8 mouse cellular contexts compared by ENCODE assay signal in the genomic region with DNA sequence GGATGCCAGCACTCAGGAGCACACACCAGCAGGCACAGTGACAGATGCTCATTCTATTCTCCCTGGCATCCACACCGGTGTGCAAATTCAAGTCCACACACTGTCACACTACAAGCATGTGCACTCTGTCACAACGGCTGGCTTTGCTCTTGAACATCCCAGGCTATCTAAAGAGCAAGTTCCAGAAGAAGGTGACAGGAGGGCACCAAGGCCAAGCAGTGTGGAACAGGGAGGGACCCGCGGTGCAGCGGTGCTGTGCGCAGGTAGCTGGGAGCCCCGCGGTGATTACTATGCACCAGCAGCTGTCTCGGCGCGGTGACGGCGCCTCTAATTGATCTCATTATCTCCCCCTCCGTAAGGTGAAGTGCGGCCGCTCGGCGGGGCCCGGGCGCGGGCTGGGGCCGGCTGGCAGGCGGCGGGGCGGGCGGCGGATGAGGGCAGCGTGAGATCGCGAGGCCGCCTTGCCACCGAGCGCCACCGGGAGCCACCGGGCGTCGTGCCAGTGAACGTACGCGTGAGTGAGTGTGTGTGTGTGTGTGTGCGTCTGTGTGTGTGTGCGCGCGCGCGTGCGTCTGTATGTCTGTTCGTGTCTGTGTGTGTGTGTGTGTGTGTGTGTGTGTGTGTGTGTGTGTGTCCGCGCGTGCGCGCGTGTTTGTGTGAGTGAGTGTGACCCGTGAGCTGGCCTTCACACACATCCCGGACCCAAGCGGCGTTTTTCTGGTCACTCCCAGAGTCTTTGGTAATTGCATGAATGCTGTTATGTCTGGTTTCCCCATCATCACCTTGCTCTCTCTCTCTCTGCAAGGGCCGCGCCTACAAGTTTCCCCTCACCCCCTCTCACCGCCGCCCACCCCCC.
DNase-seq lines count a peak whose midpoint lies in the region; ATAC-seq and TF ChIP-seq lines count a peak whose summit lies in the region.

No protein-coding gene starts in this region.

- no peaks in the 10 kb centered on the region for H3K36me3 ChIP-seq in ES-E14 (ENCODE audit: control insufficient read depth, insufficient read depth, low read length, poor library complexity, severe bottlenecking)
- H3K36me3 ChIP-seq in hindbrain, embryonic 12.5 days: no peaks in the 10 kb centered on the region

- H3K9me3 ChIP-seq in ES-E14 (ENCODE audit: control insufficient read depth, insufficient read depth, low read depth, low read length): no peaks in the 10 kb centered on the region
- H3K9me3 ChIP-seq in hindbrain, embryonic 12.5 days (replicated peaks): no peaks in the 10 kb centered on the region

- no peak for DNase-seq in ES-E14 (ENCODE audit: low read depth, low spot score)
- peak; percentile 91 for DNase-seq in cerebellum, adult 9-10 months
- DNase-seq in frontal cortex, adult 2 months (ENCODE audit: extremely low spot score in 1 of 2, low spot score in 1 of 2): peak; percentile 26 to 63
- DNase-seq in layer of hippocampus, postnatal 36 days: peak; percentile 54 to 55
- peak; percentile 71 for DNase-seq in lung, postnatal 10 days
- peak; percentile 72 for DNase-seq in retina, embryonic 14.5 days (ENCODE audit: low spot score)
- no peak for DNase-seq in spleen, adult 18-20 months

- H3K4me2 ChIP-seq in hindbrain, embryonic 12.5 days (replicated peaks): peak overlapping the region; percentile 80

- peak overlapping the region; percentile 52 to 68; a peak in 3 of 4 replicates for H3K4me3 ChIP-seq in ES-E14 (ENCODE audit: insufficient read depth in 1 of 2, low read depth in 1 of 2, low read length in 2 of 2, poor library complexity in 1 of 2, severe bottlenecking in 1 of 2)
- peak overlapping the region; percentile 42 for H3K4me3 ChIP-seq in hindbrain, embryonic 12.5 days

- H3K27ac ChIP-seq in ES-E14 (ENCODE audit: insufficient read depth, low read depth, low read length, poor library complexity, severe bottlenecking): no peak overlapping the region
- H3K27ac ChIP-seq in hindbrain, embryonic 12.5 days: peak overlapping the region; percentile 81

- H3K9ac ChIP-seq in ES-E14 (ENCODE audit: insufficient read depth, low read depth, low read length, poor library complexity, severe bottlenecking): no peak overlapping the region; the same call in 1 of the 2 replicates
- H3K9ac ChIP-seq in hindbrain, embryonic 12.5 days: peak overlapping the region; percentile 58

- no peaks in the 10 kb centered on the region; the same call in 1 of the 2 replicates for H3K27me3 ChIP-seq in hindbrain, embryonic 12.5 days

- 2% methylated on average over 49 of the region's 62 CpGs for WGBS in hindbrain, embryonic 12.5 days

- peak; percentile 69 for ATAC-seq in hindbrain, embryonic 12.5 days (ENCODE audit: low FRiP score)

- in situ Hi-C loops in ES-E14 (cut with MboI; ENCODE audit: low sequenced_read_pairs in 2 of 2, unreplicated experiment in 2 of 2): no loop called here

- H3K4me1 ChIP-seq in ES-E14 (ENCODE audit: control insufficient read depth in 2 of 2, insufficient read depth in 2 of 2, low read length in 2 of 2, poor library complexity in 1 of 2): peaks cover 0 to 4% of the 10 kb centered on the region in 2 experiments; a peak in 2 of 4 replicates
- H3K4me1 ChIP-seq in hindbrain, embryonic 12.5 days: peaks cover 23% of the 10 kb centered on the region

TF ChIP-seq in ES-E14, 5 proteins besides CTCF, POLR2A, EP300 and RAD21:
- TF ChIP-seq HCFC1 (IDR thresholded peaks at IDR 0.05; ENCODE audit: borderline replicate concordance, insufficient read depth, low read length): no peak
- TF ChIP-seq MAFK (IDR thresholded peaks at IDR 0.05; ENCODE audit: insufficient read depth, low read depth, low read length): no peak
- no peak for TF ChIP-seq ZC3H11A (IDR thresholded peaks at IDR 0.05; ENCODE audit: borderline replicate concordance, low read depth, low read length)
- no peak for TF ChIP-seq CHD2 (IDR thresholded peaks at IDR 0.05; ENCODE audit: low read depth, low read length)
- no peak for TF ChIP-seq ZNF384 (IDR thresholded peaks at IDR 0.05; ENCODE audit: low read depth, low read length)
TF ChIP-seq in ES-E14: peak in this region for 0.

Comparison
In these comparisons a context has a peak if more than half of its experiments do, and no peak if none do; other contexts are left out.
1. DNase-seq: peak in cerebellum, adult 9-10 months (single experiment), frontal cortex, adult 2 months (2 of 2), layer of hippocampus, postnatal 36 days (2 of 2), lung, postnatal 10 days (single experiment) and retina, embryonic 14.5 days (single experiment); none in ES-E14 (single experiment) and spleen, adult 18-20 months (0 of 2).